Comparison of ENCODE assay signal across 8 mouse cellular contexts in the genomic region with DNA sequence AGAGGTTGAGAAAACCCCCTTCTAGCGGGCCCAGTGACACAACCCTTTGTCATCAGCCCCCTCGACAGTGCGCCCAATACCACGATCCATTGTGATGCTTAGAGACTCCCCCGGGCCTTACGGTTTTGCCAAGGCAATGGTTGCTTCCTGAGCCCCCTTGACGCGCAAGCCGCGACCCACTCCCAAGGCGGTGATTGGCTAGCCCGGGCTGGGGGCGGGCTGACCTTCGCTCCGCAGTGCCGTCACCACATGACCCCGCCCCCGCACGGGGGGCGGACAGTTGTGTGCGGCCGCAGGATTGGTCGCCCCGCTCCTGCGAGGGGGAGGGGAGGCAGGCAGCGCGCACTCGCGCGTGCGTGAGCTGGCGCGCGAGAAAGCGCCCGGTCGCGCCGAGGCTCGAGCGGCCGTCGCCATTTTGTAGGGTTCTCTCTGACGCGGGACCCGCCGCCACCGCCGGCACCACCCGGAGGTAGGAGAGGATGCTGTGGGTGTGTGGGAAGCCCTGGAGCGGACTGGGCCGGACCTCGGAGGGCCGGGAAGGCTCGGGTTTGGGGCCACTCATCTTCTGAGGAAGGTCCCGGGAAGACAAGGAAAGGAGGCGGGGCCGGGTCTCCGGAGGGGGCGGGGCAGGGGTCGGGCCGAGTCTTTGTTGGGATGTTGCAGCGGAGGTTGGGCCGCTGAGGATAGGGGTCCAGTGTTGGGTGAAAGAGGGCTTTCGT. TPM values are rescaled to one million over a fixed set of nuclear protein-coding genes. Genes with fewer than 3 reads are reported as not detected.
DNase-seq lines count a peak whose midpoint lies in the region; ATAC-seq and TF ChIP-seq lines count a peak whose summit lies in the region.

Gene Rbm4b (plus strand): TSS at position 305 of the 719 bp plus-strand sequence.

- TF ChIP-seq POLR2A in brain, embryonic 14.5 days (IDR thresholded peaks at IDR 0.05; ENCODE audit: borderline replicate concordance, extremely low read depth, insufficient read depth, insufficient read length, poor library complexity, severe bottlenecking), result peak; percentile 97

- H3K36me3 ChIP-seq in C2C12 (ENCODE audit: control insufficient read depth, insufficient read depth), result peaks cover 26% of the 10 kb centered on the region
- H3K36me3 ChIP-seq in erythroblast, embryonic 14.5 days (ENCODE audit: control insufficient read depth), result peaks cover 32% of the 10 kb centered on the region
- H3K36me3 ChIP-seq in heart, embryonic 13.5 days, result peaks cover 31% of the 10 kb centered on the region
- H3K36me3 ChIP-seq in liver, embryonic 12.5 days, result peaks cover 27% of the 10 kb centered on the region
- H3K36me3 ChIP-seq in stomach, embryonic 15.5 days, result no peaks in the 10 kb centered on the region

- peak; percentile 99 for DNase-seq in brain, embryonic 14.5 days (ENCODE audit: low read depth)
- DNase-seq in kidney, postnatal 10 days, result peak; percentile 98
- peak; percentile 91 to 95 for DNase-seq in natural killer cell, adult 2 months (ENCODE audit: low spot score in 2 of 2)

- H3K27me3 ChIP-seq in C2C12 (ENCODE audit: control insufficient read depth, insufficient read depth, insufficient read length), result no peaks in the 10 kb centered on the region
- H3K27me3 ChIP-seq in erythroblast, embryonic 14.5 days (ENCODE audit: control insufficient read depth), result no peaks in the 10 kb centered on the region
- H3K27me3 ChIP-seq in heart, embryonic 13.5 days (replicated peaks), result no peaks in the 10 kb centered on the region
- no peaks in the 10 kb centered on the region for H3K27me3 ChIP-seq in liver, embryonic 12.5 days (replicated peaks)
- no peaks in the 10 kb centered on the region for H3K27me3 ChIP-seq in stomach, embryonic 15.5 days (replicated peaks)

- ATAC-seq in heart, embryonic 13.5 days (ENCODE audit: extremely low read depth, insufficient number of reproducible peaks, low FRiP score, low TSS enrichment), result peak; percentile 97
- ATAC-seq in liver, embryonic 12.5 days, result peak; percentile 94
- peak; percentile 96 for ATAC-seq in stomach, embryonic 15.5 days (ENCODE audit: insufficient read depth, low FRiP score, low read depth)

- peak within 1 kb of the TSS; percentile 87 for H3K9ac ChIP-seq in heart, embryonic 13.5 days
- H3K9ac ChIP-seq in liver, embryonic 12.5 days, result peak within 1 kb of the TSS; percentile 76
- H3K9ac ChIP-seq in stomach, embryonic 15.5 days, result peak within 1 kb of the TSS; percentile 77

- H3K79me2 ChIP-seq in C2C12 (ENCODE audit: control insufficient read depth, insufficient read depth), result peaks cover 40% of the 10 kb centered on the region

- peak within 1 kb of the TSS; percentile 92 for H3K27ac ChIP-seq in heart, embryonic 13.5 days (replicated peaks)
- peak within 1 kb of the TSS; percentile 84 for H3K27ac ChIP-seq in liver, embryonic 12.5 days
- peak within 1 kb of the TSS; percentile 97 for H3K27ac ChIP-seq in stomach, embryonic 15.5 days

- H3K4me3 ChIP-seq in C2C12 (ENCODE audit: insufficient read depth, poor library complexity, severe bottlenecking), result peak within 1 kb of the TSS; percentile 52
- H3K4me3 ChIP-seq in erythroblast, embryonic 14.5 days (replicated peaks), result peak within 1 kb of the TSS; percentile 82
- peak within 1 kb of the TSS; percentile 72 for H3K4me3 ChIP-seq in heart, embryonic 13.5 days
- peak within 1 kb of the TSS; percentile 73 for H3K4me3 ChIP-seq in liver, embryonic 12.5 days
- peak within 1 kb of the TSS; percentile 78 for H3K4me3 ChIP-seq in stomach, embryonic 15.5 days (replicated peaks)

- peaks cover 18% of the 10 kb centered on the region for H3K79me3 ChIP-seq in C2C12 (ENCODE audit: low read depth)

- 1% methylated on average over 65 of the region's 65 CpGs for WGBS in heart, embryonic 13.5 days
- WGBS in liver, embryonic 12.5 days (ENCODE audit: insufficient replicate concordance), result 0% methylated on average over 65 of the region's 65 CpGs
- under 1% methylated on average over 62 of the region's 65 CpGs for WGBS in stomach, embryonic 15.5 days

- H3K9me3 ChIP-seq in erythroblast, embryonic 14.5 days (ENCODE audit: control insufficient read depth, low read length), result no peaks in the 10 kb centered on the region
- no peaks in the 10 kb centered on the region for H3K9me3 ChIP-seq in heart, embryonic 13.5 days
- no peaks in the 10 kb centered on the region for H3K9me3 ChIP-seq in liver, embryonic 12.5 days (replicated peaks)
- no peaks in the 10 kb centered on the region for H3K9me3 ChIP-seq in stomach, embryonic 15.5 days

- no peak for TF ChIP-seq CTCF in C2C12 (IDR thresholded peaks at IDR 0.05; ENCODE audit: control insufficient read depth, insufficient read depth, insufficient read length)
- no peak for TF ChIP-seq CTCF in brain, embryonic 14.5 days (IDR thresholded peaks at IDR 0.05; ENCODE audit: borderline replicate concordance, extremely low read depth, insufficient read depth, insufficient read length)

- H3ac ChIP-seq in C2C12 (ENCODE audit: control insufficient read depth, insufficient read length, low read depth), result peak within 1 kb of the TSS; percentile 95

- peak within 1 kb of the TSS; percentile 89 for H3K4me2 ChIP-seq in heart, embryonic 13.5 days
- peak within 1 kb of the TSS; percentile 84 for H3K4me2 ChIP-seq in liver, embryonic 12.5 days
- peak within 1 kb of the TSS; percentile 77 for H3K4me2 ChIP-seq in stomach, embryonic 15.5 days

- H3K4me1 ChIP-seq in erythroblast, embryonic 14.5 days (ENCODE audit: control insufficient read depth), result peaks cover 28% of the 10 kb centered on the region
- H3K4me1 ChIP-seq in heart, embryonic 13.5 days, result peaks cover 36% of the 10 kb centered on the region
- peaks cover 17% of the 10 kb centered on the region for H3K4me1 ChIP-seq in liver, embryonic 12.5 days
- peaks cover 9% of the 10 kb centered on the region for H3K4me1 ChIP-seq in stomach, embryonic 15.5 days

TF ChIP-seq in C2C12, 6 proteins besides CTCF, POLR2A, EP300 and RAD21:
- TF ChIP-seq MAX (IDR thresholded peaks at IDR 0.05) (peak; percentile 34), CEBPB (IDR thresholded peaks at IDR 0.05; ENCODE audit: low read depth) (no peak), USF1 (IDR thresholded peaks at IDR 0.05; ENCODE audit: low read depth) (peak; percentile 51)

RNA-seq across cellular contexts. Expression of gene Rbm4b, which starts in this region (rescaled TPM):
- 8.8 TPM for polyA plus RNA-seq in C2C12 (2012; fragmentation: generic; extraction: Trizol)
- polyA plus RNA-seq in brain, embryonic 14.5 days (2012; rRNA removed), result 97.3 and 97.9 TPM in 2 replicates
- 0.32 and 0.47 TPM in 2 replicates for polyA plus RNA-seq in erythroblast, embryonic 14.5 days (2012)
- 36.1 and 40.6 TPM in 2 replicates for polyA plus RNA-seq in heart, embryonic 13.5 days (2015; fragmentation: Nextera tagmentation; extraction: Ambion mirVana)
- 22.7 and 24.0 TPM in 2 replicates for polyA plus RNA-seq in liver, embryonic 12.5 days (2016; fragmentation: Nextera tagmentation; extraction: Ambion mirVana)
- 57.7 and 59.7 TPM in 2 replicates for polyA plus RNA-seq in stomach, embryonic 15.5 days (2015; fragmentation: Nextera tagmentation; extraction: Ambion mirVana)

Comparison
In these comparisons a context has a peak if more than half of its experiments do, and no peak if none do; other contexts are left out.
1. Peak in every context shown above with its lines: DNase-seq, ATAC-seq, H3K4me3 ChIP-seq and H3K27ac ChIP-seq.